Mouse (Mus musculus) bone marrow, adult 2 months (tissue): ENCODE data around the gene Slc29a4.

ENCODE experiments used
- CTCF ChIP-seq: fragments of 200-500 bp; IDR thresholded peaks from 2 replicates; pipeline ENCODE4 v1.5.1; 2011; ENCODE audit warnings: low read length, control low read depth; ENCODE audit not compliant: control insufficient read depth, insufficient read depth
- POLR2A ChIP-seq: fragments of 200-500 bp; IDR thresholded peaks from 2 replicates; pipeline ENCODE4 v1.6.1; 2011; ENCODE audit warnings: low read depth, mild to moderate bottlenecking, control low read depth, low read length, borderline replicate concordance; ENCODE audit not compliant: control insufficient read depth

- TF ChIP-seq POLR2A (no peak), CTCF (no peak)
Measured at GRCm38 (mm10) chr5:142649460-142650050, 42.8 kb upstream of the Slc29a4 start.
